Mouse (Mus musculus) hindbrain, postnatal 0 days (tissue): ENCODE measurements at regions not wholly inside any gene's neighbourhood (a gene's known extent, or its start where the extent isn't known, plus 50 kb on each side); places are given as distances from the start of the nearest gene placed in this dataset.
A peak's percentile ranks its signal among the peaks of the same experiment; 100 is the strongest.

ENCODE experiments used
- ATAC-seq: fragments of 200-750 bp; cut with Nextera tagmentation; 2 replicates; pipeline ENCODE4 v1.8.0; 2017; ENCODE audit warnings: mild to moderate bottlenecking, moderate TSS enrichment, moderate library complexity
- DNase-seq: peaks from one replicate; pipeline ENCODE4 v3.0.0-alpha.2; 2015; ENCODE audit warnings: low spot score
- H3K27ac ChIP-seq: fragments of 300-500 bp; sonication (generic); 2 replicates; pipeline ENCODE4 v1.5.1; 2014; ENCODE audit warnings: mild to moderate bottlenecking
- H3K27me3 ChIP-seq: fragments of 300-500 bp; sonication (generic); 2 replicates; pipeline ENCODE4 v1.6.1; 2014; ENCODE audit warnings: low read length, mixed read lengths; ENCODE audit not compliant: insufficient read depth
- H3K36me3 ChIP-seq: fragments of 300-500 bp; sonication (generic); 2 replicates; pipeline ENCODE4 v1.6.1; 2014; ENCODE audit warnings: low read length, mixed read lengths; ENCODE audit not compliant: insufficient read depth
- H3K4me1 ChIP-seq: fragments of 300-500 bp; sonication (generic); 2 replicates; pipeline ENCODE4 v1.6.1; 2014; ENCODE audit warnings: antibody characterized with exemption, low read length, mixed read lengths; ENCODE audit not compliant: insufficient read depth
- H3K4me2 ChIP-seq: fragments of 300-500 bp; sonication (generic); 2 replicates; pipeline ENCODE4 v1.6.1; 2014; ENCODE audit warnings: low read depth, mild to moderate bottlenecking, low read length, moderate library complexity, mixed read lengths
- H3K4me3 ChIP-seq: fragments of 300-500 bp; sonication (generic); 2 replicates; pipeline ENCODE4 v1.5.1; 2014; ENCODE audit warnings: low read length
- H3K9ac ChIP-seq: fragments of 300-500 bp; sonication (generic); replicated peaks from 2 replicates; pipeline ENCODE4 v1.6.1; 2014; ENCODE audit warnings: mild to moderate bottlenecking, low read length, moderate library complexity, mixed read lengths
- H3K9me3 ChIP-seq: fragments of 300-500 bp; sonication (generic); 2 replicates; pipeline ENCODE4 v1.6.1; 2016; ENCODE audit warnings: low read length, mixed read lengths
- CTCF ChIP-seq: IDR thresholded peaks from 2 replicates; pipeline ENCODE4 v1.5.1; 2016; ENCODE audit warnings: antibody characterized with exemption, control low read depth, low read depth
- WGBS: fragments of 180-500 bp; shearing (Covaris S2); extraction: QIAGEN DNeasy Blood & Tissue Kit; methylation state at CpG from one replicate; pipeline ENCODE4 v1.1.7; 2014; 5-methylcytosine and 5-hydroxymethylcytosine counted together

GRCm38 (mm10) chr17:45821356-45821755, 87.7 kb upstream of the 1600014C23Rik start:
- DNase-seq = no peak
- Histone ChIP-seq H3K27ac (no peak overlapping the region), H3K36me3 (no peaks in the 10 kb centered on the region), H3K4me3 (no peak overlapping the region), H3K9ac (no peak overlapping the region), H3K4me1 (no peaks in the 10 kb centered on the region), H3K4me2 (no peak overlapping the region), H3K27me3 (no peaks in the 10 kb centered on the region), H3K9me3 (no peaks in the 10 kb centered on the region)
- WGBS = 91% methylated on average over 7 of the region's 7 CpGs
- ATAC-seq = no peak
- no peak for TF ChIP-seq CTCF

DNA sequence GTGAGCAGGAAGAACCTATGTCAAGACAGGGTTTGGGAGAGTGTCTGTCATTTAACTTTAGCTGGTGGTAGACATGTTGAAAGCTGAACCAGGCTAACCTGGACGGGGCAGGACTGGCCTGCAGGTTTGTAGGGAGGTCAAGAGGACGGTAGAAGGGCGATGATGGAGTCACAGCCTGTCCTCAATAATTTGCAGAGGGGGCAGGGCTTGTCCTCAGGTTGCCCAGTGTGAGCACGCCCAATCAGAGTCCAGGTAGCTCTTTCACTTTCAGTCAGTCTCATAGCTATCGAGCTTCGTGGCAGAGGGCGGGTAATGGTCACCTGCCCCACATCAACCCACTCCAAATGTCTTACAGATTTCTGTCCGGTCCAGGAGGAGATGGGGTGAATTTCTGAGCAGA, 85.5 kb upstream of the 1600014C23Rik start:
- no peaks in the 10 kb centered on the region for H3K4me1 ChIP-seq
- DNase-seq (no peak), ATAC-seq (no peak)
- H3K4me2 ChIP-seq = no peak overlapping the region
- no peaks in the 10 kb centered on the region for H3K9me3 ChIP-seq
- H3K36me3 ChIP-seq = no peaks in the 10 kb centered on the region
- TF ChIP-seq CTCF = no peak
- WGBS = 97% methylated on average over 8 of the region's 8 CpGs
- H3K27me3 ChIP-seq = no peaks in the 10 kb centered on the region
- H3K4me3 ChIP-seq = no peak overlapping the region
- H3K9ac ChIP-seq = no peak overlapping the region
- H3K27ac ChIP-seq = no peak overlapping the region

DNA sequence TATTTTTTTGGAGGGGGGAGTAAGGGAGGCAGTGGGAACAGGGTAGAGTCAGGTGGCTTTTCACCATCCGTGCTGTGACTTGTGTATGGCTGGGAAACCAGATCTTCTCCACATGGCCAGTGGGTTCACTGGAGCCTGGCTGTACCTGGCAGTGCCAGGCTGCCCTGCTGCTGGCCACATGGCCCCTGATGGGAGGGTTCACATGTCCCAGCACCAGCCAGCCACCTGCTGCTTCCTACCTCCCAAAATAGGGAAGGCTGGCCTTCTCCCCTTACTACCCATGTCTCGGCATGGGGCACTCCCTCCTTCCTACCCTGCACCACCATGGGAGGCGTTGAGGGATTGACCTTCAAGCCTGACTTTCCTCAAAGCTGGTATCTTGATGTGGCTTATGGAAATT, 82.9 kb upstream of the 1600014C23Rik start:
- no peaks in the 10 kb centered on the region for H3K9me3 ChIP-seq
- H3K27ac ChIP-seq = no peak overlapping the region
- no peak overlapping the region for H3K4me3 ChIP-seq
- no peak overlapping the region for H3K4me2 ChIP-seq
- 78% methylated on average over 3 of the region's 3 CpGs for WGBS
- no peaks in the 10 kb centered on the region for H3K36me3 ChIP-seq
- no peak for TF ChIP-seq CTCF
- ATAC-seq (no peak), DNase-seq (no peak)
- no peaks in the 10 kb centered on the region for H3K4me1 ChIP-seq
- no peaks in the 10 kb centered on the region for H3K27me3 ChIP-seq
- H3K9ac ChIP-seq = no peak overlapping the region

DNA sequence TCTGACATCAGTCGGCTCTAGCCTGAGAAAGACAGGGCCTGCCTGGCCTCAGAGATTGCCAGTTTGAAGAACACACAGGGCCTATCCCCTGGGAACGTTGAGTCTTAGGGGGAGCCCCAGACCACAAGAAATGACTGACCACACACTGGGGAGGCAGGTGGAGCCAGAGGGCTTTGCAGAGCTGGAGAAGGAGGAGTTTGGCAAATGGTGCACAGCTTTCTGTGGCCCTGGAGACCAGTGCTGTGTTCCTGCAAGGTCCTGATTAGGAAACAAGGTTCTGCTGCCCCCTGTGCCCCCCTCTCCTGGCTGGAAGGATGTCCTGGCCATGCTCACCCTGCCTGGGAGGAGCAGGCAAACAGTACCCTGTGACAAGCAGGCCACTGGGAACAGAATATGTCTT, 82.2 kb upstream of the 1600014C23Rik start:
- no peaks in the 10 kb centered on the region for H3K4me1 ChIP-seq
- H3K9ac ChIP-seq = no peak overlapping the region
- peak; percentile 54 for DNase-seq
- ATAC-seq = peak; percentile 64; the same call in 1 of the 2 replicates
- no peak overlapping the region for H3K4me3 ChIP-seq
- no peak overlapping the region for H3K4me2 ChIP-seq
- peak; percentile 41 for TF ChIP-seq CTCF
- no peaks in the 10 kb centered on the region for H3K9me3 ChIP-seq
- H3K36me3 ChIP-seq = no peaks in the 10 kb centered on the region
- H3K27me3 ChIP-seq = no peaks in the 10 kb centered on the region
- 23% methylated on average over 2 of the region's 2 CpGs for WGBS
- no peak overlapping the region for H3K27ac ChIP-seq

GRCm38 (mm10) chr17:45815341-45815740, 81.7 kb upstream of the 1600014C23Rik start:
- Histone ChIP-seq H3K9me3 (no peaks in the 10 kb centered on the region), H3K36me3 (no peaks in the 10 kb centered on the region), H3K27ac (no peak overlapping the region), H3K4me3 (no peak overlapping the region), H3K4me2 (no peak overlapping the region), H3K4me1 (no peaks in the 10 kb centered on the region), H3K9ac (no peak overlapping the region), H3K27me3 (no peaks in the 10 kb centered on the region)
- 37% methylated on average over 7 of the region's 7 CpGs for WGBS
- TF ChIP-seq CTCF = no peak
- no peak for DNase-seq
- ATAC-seq = no peak

DNA sequence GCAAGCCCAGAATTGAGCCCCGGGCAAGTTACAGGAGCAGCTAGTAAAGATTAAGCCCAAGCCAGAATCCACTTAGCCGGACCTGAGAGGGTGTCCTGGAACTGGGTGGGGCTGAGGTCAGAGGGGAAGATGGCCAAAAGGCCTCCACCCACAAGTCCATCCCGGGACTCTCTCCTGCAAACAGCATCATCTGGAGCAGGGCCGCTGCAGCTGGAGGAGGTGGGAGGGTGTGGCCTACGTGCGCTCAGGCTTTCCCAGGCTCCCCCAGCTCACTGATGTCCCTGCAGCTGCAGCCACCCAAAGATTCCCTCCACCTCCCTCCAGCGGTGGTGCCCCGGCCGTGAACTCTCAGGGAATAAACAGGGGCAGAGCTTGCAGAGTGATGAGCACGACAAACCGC, 80.9 kb upstream of the 1600014C23Rik start:
- no peak for DNase-seq
- H3K36me3 ChIP-seq = no peaks in the 10 kb centered on the region
- no peak for ATAC-seq
- H3K9me3 ChIP-seq = no peaks in the 10 kb centered on the region
- no peak overlapping the region for H3K4me3 ChIP-seq
- 31% methylated on average over 11 of the region's 11 CpGs for WGBS
- H3K27me3 ChIP-seq = no peaks in the 10 kb centered on the region
- H3K27ac ChIP-seq = no peak overlapping the region
- H3K9ac ChIP-seq = no peak overlapping the region
- H3K4me1 ChIP-seq = no peaks in the 10 kb centered on the region
- no peak overlapping the region for H3K4me2 ChIP-seq
- TF ChIP-seq CTCF = no peak

DNA sequence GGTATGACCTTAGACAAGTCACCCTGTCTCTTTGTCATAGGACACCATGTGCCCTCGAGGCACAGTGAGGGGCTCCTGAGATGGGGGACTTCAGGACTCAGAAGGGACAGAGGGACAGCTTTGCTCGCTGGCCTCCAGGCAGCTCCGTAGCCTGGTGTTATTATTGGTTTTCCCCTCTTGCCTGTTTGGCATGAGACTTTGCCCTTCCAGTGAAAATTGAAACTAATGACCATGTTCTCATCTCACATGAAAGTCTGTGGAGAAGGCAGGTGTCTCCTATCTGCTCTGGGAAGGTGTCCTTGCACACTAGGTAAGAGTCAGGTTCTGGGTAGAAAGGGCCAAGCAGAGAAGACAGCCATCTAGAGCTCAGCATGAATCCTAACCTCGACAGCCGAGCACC, 80.3 kb upstream of the 1600014C23Rik start:
- DNase-seq (no peak), ATAC-seq (no peak)
- H3K4me1 ChIP-seq = no peaks in the 10 kb centered on the region
- no peaks in the 10 kb centered on the region for H3K27me3 ChIP-seq
- H3K4me3 ChIP-seq = no peak overlapping the region
- no peaks in the 10 kb centered on the region for H3K36me3 ChIP-seq
- H3K27ac ChIP-seq = no peak overlapping the region
- WGBS = 73% methylated on average over 5 of the region's 5 CpGs
- H3K9me3 ChIP-seq = no peaks in the 10 kb centered on the region
- no peak overlapping the region for H3K4me2 ChIP-seq
- no peak for TF ChIP-seq CTCF
- no peak overlapping the region for H3K9ac ChIP-seq
